Mouse (Mus musculus) adrenal gland, adult 18-20 months (tissue): ENCODE measurements around the gene Tsr3. TPM values are rescaled to one million over a fixed set of nuclear protein-coding genes. Genes with fewer than 3 reads are reported as not detected.
"Not testable (repeated sequence)": the region's sequence is repeated elsewhere in the genome, so short reads cannot be mapped to it uniquely, and the experiment has no call there.

Experiments
- DNase-seq, 2 experiments: peaks; one replicate each; pipeline ENCODE4 v3.0.0; 2021 to 2022; ENCODE audit warnings: low spot score in 2 of 2
- long read RNA-seq, 2 experiments: library from polyadenylated mRNA; stranded (forward); transcript quantifications; one replicate each; pipeline ENCODE4 v2.0.0; 2021
- total RNA-seq, 2 experiments: library from RNA; stranded (reverse); gene quantifications; 1 replicate in 1 of 2; 2 replicates in 1 of 2; pipeline ENCODE4 v1.2.3; 2021

The Tsr3 gene
- 10 to 100 TPM; 20.3 to 22.6 TPM for total RNA-seq
- long read RNA-seq, experiment 1, transcript Tsr3-201 (6 exons, 1,192 nt) = major isoform, 22 of 31 reads
- long read RNA-seq, experiment 1, partial matches to known transcripts = 4 of 31 reads
- long read RNA-seq, experiment 1, other reads (novel, unspliced or antisense) = 5 of 31 reads
- long read RNA-seq, experiment 2, transcript Tsr3-201 (6 exons, 1,192 nt) = major isoform, 62 of 92 reads
- long read RNA-seq, experiment 2, partial matches to known transcripts = 6 of 92 reads
- long read RNA-seq, experiment 2, other reads (novel, unspliced or antisense) = 24 of 92 reads

DNA sequence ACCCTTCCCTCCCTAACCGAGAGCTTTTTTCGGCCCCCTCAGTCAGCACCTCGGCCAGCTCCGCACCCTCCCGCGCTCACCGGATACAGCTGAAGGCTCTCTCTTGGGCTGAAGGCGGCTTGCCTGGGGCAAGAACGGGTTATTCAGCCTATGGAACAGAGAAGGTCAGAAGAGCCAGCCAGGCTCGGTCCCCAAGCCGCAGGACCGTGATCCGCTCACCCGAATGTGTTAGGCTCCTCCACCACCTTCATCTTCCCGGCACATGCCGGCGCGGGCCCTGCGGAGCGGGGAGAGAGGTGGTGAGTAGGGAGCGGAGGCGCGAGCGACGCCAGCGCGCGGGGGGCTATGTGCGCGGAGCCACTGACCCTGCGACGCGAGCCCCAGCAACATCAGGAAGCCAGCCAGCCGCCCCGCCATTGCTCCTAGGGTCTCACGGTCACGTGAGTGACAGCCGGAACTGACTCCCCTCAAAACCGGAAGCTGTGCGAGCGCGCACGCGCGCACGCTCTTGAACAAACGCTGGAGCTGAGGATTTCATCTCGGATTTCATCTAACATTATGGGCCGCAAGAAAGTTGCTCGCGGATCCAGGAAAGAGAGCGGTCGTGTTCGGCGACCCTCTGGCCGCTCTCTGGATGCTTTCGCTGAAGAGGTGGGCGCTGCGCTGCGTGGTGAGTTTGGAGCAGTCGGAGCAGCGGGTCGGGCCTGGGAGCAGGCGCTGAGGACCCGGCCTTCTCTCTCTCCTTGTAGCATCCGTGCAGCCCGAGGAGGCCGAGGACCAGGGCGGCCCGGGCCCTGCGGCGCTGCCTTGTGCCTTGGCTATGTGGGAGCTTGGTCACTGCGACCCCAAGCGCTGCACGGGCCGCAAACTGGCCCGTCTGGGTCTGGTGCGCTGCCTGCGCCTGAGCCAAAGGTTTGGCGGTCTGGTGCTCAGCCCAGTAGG lies at the start of gene Tsr3, which contains the start of gene Gnptg:
Tsr3 (plus strand) TSS at position 476 of the 942 bp plus-strand sequence.
Gnptg (minus strand) TSS at position 430 of the 942 bp plus-strand sequence.
- DNase-seq = peak; percentile 79 to 81

DNA sequence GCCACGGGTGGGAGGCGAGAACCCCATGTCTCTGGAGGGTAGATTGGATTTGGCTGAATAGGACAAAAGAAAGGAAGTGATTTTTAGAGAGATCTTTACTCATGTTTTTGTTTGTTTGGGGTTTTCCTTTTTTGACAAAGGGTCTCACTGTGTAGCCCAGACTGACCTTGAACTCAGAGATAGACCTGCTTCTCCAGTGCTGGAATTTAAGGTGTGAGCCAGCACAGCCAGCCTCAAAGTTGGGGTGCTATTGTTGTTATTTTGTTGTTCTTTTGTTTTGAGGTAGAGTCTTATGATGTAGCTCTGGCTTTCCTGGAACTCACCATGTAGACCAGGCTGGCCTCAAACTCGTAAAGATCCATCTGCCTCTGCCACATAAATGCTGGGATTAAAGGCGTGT lies 37.6 kb upstream of the Tsr3 start:
- DNase-seq = no peak

DNA sequence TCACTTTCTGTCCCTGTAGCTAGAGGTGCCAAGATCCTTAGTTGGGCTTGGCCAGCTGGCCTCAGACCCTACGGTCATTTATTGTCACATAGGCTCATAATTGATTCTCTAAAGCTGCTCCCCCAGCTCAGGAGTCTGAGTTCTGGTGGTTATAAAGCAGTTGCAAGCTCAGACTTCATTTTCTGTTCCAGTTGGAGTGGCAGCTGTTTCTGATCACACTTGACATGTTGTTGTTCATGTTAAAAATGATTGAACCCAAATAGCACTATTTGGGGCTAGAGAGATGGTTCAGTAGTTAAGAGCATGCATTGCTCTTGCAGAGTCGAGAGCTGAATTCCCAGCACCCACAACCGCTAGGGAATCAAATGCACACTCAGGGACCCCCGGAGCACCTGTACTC lies 30.0 kb upstream of the Tsr3 start:
- DNase-seq = no peak

DNA sequence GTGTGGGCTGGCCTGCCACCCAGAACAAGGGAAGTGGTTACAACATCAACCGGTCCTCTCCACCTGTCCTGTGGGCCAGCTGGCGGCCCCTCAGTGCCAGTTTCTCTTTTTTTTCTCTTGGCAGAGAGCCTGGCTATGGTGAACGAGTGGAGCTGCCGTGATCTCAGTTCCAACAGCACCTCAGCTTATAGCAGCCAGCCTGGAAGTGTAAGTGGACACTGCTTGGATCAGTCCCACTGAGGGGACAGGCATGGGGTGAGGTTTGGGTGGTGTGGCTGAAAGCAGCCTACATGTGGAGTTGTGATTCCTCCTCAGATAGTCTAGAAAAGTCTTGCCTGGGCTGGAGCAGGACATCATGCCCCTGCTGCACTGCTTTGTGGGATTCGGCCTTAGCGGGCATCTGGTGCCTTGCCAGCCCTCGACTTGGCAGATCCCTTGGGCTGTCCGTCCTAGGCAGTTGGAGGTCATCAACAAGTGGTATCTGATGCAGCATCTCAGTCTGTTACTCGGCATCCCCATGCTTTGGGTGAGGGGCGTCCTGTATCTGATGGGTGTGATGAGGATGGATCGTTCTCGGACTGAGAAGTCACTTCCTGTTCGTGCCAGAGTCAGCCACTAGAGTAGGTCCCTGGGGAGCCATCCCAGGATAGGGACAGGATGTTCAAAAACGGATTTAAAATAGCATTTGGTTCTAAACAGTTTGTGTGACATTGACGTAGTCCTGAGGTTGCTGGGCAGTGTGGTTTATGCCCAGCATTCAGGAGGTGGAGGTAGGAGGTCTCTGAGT lies 29.1 kb upstream of the Tsr3 start:
- DNase-seq = no peak

DNA sequence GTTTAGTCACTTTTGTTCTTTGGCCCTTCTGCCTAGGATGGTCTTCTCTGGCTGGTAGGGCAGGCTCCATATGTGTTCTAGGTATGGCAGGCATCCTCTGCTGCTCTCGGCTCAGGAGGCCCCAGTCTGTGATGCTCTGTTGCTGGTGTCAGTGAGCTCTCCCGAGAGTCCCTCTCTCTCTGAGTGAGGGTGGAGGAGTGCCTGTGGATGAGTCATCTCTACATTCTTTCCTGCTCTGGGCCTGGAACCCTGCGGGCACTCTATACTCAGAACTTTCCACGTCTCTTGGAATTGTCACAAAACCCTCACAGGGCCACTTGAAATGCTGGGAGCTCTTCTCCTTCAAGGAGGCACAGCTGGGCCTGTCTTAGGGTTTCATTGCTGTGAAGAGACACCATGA lies 28.3 kb upstream of the Tsr3 start:
- DNase-seq = no peak

DNA sequence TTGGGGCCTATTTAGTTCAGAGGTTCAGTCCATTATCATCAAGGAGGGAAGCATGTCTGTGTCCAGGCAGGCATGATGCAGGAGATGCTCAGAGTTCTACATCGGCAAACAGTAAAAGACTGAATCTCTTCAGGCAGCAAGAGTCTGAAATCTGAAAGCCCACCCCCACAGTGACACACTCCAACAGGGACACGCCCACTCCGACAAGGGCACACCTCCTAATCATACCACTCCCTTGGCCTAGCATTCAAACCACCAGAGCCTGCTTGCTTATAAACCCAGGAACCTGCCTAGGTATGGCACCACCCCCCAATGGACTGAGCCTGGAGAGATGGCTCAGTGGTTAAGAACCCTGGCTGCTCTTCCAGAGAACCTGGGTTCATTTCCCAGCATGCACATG lies 24.5 kb upstream of the Tsr3 start:
- DNase-seq = no peak

DNA sequence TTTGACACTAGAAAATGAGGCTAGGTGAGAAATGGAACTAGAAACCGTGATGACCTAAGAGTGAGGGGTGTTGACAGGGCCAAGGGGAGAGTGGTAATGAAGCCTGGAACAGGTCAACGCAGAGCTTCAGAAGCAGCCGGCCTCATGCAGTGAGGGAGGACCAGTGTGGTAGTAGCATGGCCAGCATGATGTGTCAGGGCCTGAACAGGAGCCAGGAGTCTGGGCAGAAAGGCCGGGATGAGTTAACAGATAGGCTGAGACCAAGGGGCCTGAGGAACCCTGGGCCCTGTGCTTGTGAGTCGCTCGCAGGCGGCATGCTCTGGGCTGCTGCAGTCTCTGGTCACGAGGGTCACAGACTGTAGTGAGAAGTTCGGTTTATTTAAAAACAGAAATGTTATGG lies 21.0 kb upstream of the Tsr3 start:
- DNase-seq = no peak

DNA sequence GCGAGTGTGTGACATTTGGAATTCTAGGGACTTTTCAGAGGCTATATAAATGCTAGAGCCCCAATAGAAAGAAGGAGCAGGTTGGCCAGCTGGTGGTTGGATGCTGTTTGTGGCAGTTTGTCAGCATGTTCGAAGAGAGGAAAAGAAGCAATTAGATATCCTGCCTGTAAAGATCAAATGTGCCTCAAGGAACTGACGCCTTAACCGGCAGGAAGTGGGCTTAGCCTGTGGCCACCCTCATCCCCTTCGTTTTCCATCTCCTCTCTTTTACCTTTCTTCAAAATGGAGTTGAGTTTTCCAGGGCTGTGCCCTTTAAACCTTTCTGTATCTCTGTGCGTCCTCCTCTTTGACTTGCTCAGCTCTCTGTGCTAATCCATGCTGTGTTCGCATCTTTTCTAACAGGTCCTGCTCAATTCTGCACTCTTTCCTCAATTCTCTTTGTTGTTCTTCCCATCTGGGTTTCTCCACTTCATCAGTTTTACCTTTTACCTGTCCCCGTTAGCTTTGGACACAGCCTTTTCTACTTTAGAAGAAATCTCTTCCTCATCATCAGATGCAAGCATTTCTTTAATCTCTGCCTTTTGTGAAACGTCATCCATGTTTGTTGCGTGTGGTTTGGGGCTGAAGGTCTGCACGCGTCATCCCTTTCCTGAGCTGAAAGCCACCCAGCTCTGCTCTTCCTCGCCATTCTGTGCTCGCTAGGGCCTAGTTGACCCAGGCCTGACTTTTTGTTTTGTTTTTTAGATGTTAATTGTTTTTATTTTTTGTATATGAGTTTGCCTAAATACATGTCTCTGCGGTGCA lies 20.3 kb upstream of the Tsr3 start:
- DNase-seq = no peak

DNA sequence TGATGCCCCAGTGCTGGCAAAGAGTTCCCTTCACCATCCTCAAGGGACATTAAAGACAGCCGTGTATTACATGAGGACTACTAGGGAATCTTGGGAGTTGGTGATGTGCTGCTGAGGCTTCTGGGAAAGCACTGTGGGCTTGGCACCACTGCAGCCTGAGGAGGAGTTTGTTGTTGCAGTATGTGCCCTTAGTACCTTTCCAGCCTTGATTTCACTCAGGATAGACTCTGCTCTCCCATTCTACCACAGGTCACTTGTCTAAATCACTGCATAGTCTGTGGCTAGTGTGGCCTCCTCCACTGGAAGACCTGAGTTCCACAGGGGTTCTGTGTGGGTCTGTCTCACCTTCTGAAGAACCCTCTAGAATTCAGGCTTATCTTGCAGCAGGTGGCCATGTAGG lies 19.2 kb upstream of the Tsr3 start:
- DNase-seq = no peak

DNA sequence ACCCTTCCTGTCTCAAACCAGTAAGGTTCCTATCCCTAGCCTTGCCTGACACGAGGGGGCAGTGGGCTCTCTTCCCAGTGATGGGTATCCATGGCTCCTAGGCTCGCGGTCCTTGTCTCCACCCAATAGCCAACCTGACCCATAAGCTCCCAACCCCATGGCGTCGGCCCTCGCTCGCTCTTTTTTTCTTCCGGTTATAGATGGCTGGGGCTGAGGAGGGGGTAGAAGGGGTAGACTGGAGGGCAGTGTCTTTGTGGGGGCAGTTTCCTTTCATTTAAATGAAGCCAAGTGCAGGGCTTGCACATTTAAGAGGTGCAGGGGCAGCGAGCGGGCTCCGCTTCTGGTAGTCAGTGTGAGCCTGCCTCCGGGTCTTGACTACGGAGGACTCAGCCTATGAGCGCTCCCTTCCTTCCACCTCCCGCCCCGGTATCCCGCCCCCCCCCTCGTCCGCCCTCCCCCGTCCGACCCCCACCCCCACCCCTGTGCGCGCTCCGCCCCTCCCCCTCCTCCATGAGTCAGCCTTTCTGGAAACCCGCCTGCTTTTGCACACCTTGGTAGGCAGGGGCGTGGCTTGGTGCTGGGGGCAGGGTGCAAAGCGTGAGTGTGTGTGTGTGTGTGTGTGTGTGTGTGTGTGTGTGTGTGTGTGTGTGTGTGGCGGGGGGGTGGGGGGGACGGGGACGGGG lies 18.0 kb upstream of the Tsr3 start:
- DNase-seq = peak; percentile 59 to 65

DNA sequence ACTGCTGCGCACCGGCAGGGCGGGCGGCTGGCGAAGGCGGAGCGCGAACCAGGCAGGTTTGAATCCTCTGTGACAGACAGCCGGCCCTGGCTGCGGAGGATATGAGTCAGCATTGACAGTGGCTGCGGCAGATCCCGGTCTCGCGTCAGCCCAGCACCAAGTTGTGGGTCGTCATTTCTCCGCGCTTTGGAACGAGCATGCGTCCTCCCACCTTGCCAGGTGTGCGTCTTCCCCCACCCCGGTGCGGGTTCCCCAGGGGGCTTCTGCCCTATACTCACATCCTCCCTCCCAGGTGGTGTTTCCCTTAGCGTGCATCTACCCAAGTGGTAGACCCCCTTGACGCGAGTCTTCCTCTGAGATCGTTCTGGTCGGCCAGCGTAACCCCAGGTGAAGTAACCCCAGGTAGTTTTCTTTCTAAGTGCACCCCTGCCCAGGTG lies 17.4 kb upstream of the Tsr3 start:
- peak in 1 of 2 experiments; percentile 16 for DNase-seq

DNA sequence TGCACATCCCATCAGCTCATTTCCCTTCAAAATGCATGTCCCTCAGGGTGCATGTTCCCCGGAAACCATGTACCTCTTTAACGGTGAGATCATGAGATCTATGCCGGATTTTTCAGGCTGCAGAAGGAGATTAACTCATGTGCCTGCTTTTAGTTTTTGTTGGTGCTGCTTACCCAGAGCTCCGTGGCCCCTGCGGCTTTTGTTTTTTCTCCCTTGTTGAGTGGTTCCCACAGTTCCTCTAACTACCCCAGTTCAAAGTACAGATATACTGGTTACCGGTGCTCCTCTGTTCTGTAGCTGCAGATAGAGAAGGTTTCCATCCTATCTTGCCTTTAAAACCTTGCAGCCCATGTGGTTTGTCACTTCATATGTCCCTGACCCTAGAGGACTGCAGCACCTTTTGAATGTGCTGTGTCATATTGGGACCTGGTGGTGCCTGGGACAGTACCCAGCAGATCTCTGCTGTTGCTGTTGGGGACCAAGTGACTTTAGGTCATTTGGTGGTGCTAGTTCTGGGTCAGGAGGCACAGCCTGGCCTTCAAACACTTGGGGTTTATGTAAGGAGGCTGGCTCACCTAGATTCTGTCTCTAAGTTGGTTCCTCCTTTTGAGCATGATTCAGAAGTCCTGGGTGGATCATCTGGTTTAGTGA lies 16.9 kb upstream of the Tsr3 start:
- DNase-seq = no peak

DNA sequence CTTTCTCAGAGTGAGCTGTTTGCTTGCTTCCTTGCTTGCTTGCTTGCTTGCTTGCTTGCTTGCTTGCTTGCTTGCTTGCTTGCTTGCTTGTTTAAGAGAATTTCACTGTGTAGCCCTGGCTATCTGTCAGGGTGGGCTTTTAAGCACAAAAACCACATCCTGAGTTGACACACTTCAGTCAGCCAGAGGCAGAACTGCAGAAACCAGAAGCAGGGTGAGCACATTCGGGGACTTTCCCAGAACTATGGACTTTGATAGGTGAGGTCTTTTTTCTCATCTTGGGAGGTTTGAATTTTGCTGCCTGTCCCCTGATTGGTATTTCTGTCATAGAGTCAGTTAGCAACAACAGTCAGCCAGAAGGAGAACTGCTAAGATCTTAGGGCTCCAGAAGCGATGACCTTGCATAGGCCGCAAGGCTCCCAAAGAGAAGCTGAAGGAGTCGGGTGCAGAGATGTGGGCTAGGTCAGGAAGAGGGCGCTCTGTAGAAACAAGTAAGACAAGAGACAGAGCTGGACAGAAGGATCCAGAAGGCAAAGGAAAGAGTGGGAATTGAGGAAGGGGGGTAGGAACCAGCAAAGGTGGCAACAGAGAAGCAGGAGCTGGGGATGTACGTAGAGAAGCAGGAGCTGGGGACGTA lies 15.3 kb upstream of the Tsr3 start:
- DNase-seq = no peak

DNA sequence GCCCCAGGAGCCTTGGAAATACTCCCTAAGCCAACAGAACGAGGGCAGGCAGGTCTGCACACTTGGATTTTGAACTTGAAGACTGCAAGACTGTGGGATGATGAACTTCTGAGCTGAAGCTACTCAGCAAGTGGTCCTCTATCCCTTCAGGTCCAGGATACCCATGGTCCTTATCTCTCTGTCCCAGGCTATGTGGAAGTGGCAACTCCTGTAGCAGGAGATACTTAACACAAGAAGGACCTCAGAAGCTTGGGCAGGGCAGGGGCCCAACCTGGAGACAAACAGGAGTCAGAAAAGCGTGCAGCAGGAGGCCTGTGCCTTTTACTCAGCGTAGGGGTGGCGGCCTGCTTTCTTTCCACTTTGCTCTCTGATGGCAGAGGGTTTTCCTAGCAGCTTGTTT lies 14.3 kb upstream of the Tsr3 start:
- no peak for DNase-seq

DNA sequence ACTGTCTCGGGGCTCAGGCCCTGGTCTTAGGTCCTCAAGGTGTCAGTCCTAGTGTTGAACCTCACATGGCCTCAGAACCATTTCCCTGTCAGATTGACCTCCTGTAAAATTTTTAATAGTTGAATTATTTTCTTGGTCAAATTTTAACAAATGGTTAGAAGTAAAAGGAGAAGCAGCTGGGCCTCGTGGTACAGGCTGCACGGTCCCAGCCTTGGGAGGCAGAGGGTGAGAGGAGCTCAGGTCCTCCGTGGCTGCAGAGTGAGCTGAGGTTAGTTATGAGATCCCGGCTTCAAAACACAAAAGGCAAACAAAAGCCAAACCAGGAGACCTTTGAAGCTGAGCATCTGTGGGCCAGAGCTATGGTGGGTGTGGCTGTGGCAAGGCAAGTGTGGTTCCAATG lies 12.0 kb upstream of the Tsr3 start:
- DNase-seq = no peak

DNA sequence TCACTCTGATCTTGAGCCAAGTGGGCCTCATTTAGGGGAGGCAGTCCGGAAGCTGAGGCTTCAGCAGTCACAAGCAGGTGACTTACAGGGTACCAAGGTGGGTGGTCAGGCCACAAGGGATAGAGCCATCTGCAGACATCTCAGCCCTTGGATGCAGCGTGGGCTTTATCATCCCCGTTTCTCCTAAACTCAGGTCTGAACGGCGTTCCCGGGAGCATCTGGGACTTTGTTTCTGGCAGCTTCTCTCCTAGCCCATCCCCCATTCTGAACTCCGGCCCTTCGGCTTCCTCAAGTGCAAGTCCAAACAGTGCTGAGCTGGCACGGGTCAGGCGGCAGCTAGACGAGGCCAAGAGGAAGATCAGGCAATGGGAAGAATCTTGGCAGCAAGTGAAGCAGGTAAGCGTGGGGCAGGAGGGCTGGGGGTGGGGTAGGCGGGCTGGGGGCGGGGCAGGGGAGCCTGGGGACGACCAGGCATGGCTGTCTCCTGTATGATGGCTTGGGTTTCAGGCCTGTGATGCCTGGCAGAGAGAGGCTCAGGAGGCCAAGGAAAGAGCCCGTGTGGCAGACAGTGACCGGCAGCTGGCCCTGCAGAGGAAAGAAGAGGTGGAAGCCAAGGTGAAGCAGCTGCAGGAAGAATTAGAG lies 9.8 kb upstream of the Tsr3 start:
- not testable (repeated sequence) for DNase-seq

DNA sequence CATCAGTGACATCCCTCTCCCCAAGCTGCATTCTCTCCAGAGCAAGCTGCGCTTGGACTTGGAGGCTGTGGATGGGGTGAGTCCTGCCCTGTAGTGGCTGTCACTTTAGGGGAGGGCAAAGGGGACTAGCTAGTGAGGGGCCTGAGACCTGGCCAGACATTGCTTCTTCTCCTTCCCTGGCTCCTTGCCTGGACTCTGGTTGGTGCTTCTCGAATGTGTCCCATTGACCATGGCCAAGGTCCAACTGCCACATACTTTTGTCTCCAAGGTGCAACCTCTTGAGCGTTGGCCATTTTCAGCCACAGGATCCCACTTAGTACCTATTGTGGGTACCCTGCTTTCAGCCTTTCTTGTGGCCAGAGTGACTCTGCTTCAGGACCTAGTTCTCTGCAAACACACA lies 9.3 kb upstream of the Tsr3 start:
- DNase-seq = no peak

DNA sequence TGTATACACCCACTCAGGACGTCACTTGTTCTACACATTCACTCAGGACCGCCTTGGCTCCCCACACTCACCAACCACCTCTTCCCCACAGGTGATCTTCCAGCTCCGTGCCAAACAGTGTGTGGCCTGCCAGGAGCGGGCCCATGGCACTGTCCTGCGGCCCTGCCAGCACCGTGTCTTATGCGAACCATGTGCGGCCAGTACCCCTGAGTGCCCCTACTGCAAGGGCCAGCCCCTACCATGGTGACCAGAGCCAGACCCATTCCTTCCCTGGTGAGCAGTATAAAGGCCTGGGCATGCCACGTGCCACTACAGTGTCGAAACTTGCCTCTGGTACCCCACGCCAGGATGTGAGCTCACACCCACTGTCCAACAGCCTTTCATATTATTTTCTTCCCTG lies 8.3 kb upstream of the Tsr3 start:
- not testable (repeated sequence) for DNase-seq
